In the genomic region with DNA sequence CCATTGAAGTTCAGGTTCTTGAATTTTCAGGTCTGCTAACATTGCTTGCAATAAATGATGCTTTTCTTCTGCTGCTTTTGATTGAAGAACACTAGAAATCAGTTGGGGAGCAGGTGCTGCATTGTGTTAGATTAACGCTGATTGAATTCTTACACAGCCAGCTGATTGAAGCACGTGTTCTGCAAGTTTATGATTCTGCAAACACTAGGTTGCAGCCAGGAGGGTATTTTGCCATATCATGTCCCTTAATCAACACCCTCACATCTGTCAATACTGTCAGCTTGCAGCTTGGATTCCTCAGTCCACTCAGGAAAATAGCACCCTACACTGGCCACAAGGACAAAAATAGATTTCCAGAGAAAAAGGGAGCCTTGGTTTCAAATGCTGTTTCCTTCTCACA, we compare ENCODE assay signal across 30 mouse cellular contexts.
DNase-seq lines count a peak whose midpoint lies in the region; ATAC-seq and TF ChIP-seq lines count a peak whose summit lies in the region.
"Had no signal": no experiment of that assay in that cellular context is flagged by ENCODE, and none has a peak within 500 bp of the region (broad histone marks: within the 10 kb centered on the region; RNA-seq: fewer than 3 reads in every experiment).

No protein-coding gene starts in this region.

- TF ChIP-seq CTCF in hindbrain, postnatal 0 days (IDR thresholded peaks at IDR 0.05; ENCODE audit: low read depth) = no peak

- H3K4me2 ChIP-seq in forebrain, embryonic 11.5 days (ENCODE audit: low read depth, low read length, severe bottlenecking) = no peak overlapping the region
- H3K4me2 ChIP-seq in midbrain, embryonic 13.5 days (replicated peaks) = no peak overlapping the region
- no peak overlapping the region for H3K4me2 ChIP-seq in midbrain, embryonic 11.5 days
- no peak overlapping the region for H3K4me2 ChIP-seq in forebrain, embryonic 14.5 days (ENCODE audit: low read length)
- no peak overlapping the region for H3K4me2 ChIP-seq in hindbrain, postnatal 0 days (ENCODE audit: low read depth, low read length)
- H3K4me2 ChIP-seq: embryonic facial prominence, embryonic 13.5 days; heart, embryonic 11.5 days; hindbrain, embryonic 15.5 days; limb, embryonic 12.5 days; liver, embryonic 11.5 days; neural tube, embryonic 12.5 days had no signal

- no peaks in the 10 kb centered on the region for H3K36me3 ChIP-seq in forebrain, embryonic 11.5 days (ENCODE audit: control insufficient read depth, insufficient read depth, low read length)
- no peaks in the 10 kb centered on the region for H3K36me3 ChIP-seq in forebrain, embryonic 10.5 days (replicated peaks)
- no peaks in the 10 kb centered on the region for H3K36me3 ChIP-seq in midbrain, embryonic 13.5 days
- H3K36me3 ChIP-seq in midbrain, embryonic 11.5 days (ENCODE audit: control insufficient read depth, insufficient read depth, low read length) = no peaks in the 10 kb centered on the region
- H3K36me3 ChIP-seq in forebrain, embryonic 14.5 days (ENCODE audit: control insufficient read depth, insufficient read depth, low read length) = no peaks in the 10 kb centered on the region
- H3K36me3 ChIP-seq in hindbrain, postnatal 0 days (ENCODE audit: insufficient read depth, low read length) = no peaks in the 10 kb centered on the region
- H3K36me3 ChIP-seq: embryonic facial prominence, embryonic 13.5 days; hindbrain, embryonic 15.5 days; limb, embryonic 12.5 days; neural tube, embryonic 12.5 days had no signal

- no peak overlapping the region for H3K9ac ChIP-seq in forebrain, embryonic 11.5 days (ENCODE audit: low read length)
- H3K9ac ChIP-seq in midbrain, embryonic 13.5 days (replicated peaks) = no peak overlapping the region
- no peak overlapping the region for H3K9ac ChIP-seq in midbrain, embryonic 11.5 days (ENCODE audit: low read length)
- H3K9ac ChIP-seq in forebrain, embryonic 14.5 days (ENCODE audit: low read length) = no peak overlapping the region
- H3K9ac ChIP-seq in hindbrain, postnatal 0 days (replicated peaks; ENCODE audit: low read length) = no peak overlapping the region
- H3K9ac ChIP-seq: embryonic facial prominence, embryonic 13.5 days; hindbrain, embryonic 15.5 days; limb, embryonic 12.5 days; liver, postnatal 0 days; neural tube, embryonic 12.5 days had no signal

- no peak overlapping the region for H3K4me3 ChIP-seq in forebrain, embryonic 11.5 days (ENCODE audit: low read depth, low read length)
- no peak overlapping the region for H3K4me3 ChIP-seq in forebrain, embryonic 10.5 days
- H3K4me3 ChIP-seq in midbrain, embryonic 13.5 days (replicated peaks) = no peak overlapping the region
- H3K4me3 ChIP-seq in midbrain, embryonic 11.5 days (ENCODE audit: low read depth, low read length) = no peak overlapping the region
- H3K4me3 ChIP-seq in forebrain, embryonic 14.5 days (ENCODE audit: low read depth, low read length) = no peak overlapping the region
- H3K4me3 ChIP-seq in hindbrain, postnatal 0 days (ENCODE audit: low read length) = no peak overlapping the region
- H3K4me3 ChIP-seq: embryonic facial prominence, embryonic 13.5 days; erythroblast, embryonic 14.5 days; hindbrain, embryonic 15.5 days; limb, embryonic 12.5 days; neural tube, embryonic 12.5 days had no signal

- no peak for DNase-seq in forebrain, embryonic 11.5 days (ENCODE audit: low spot score)
- DNase-seq in forebrain, embryonic 10.5 days (ENCODE audit: extremely low spot score, low spot score) = no peak
- no peak for DNase-seq in midbrain, embryonic 11.5 days (ENCODE audit: low spot score, missing footprints)
- DNase-seq in forebrain, embryonic 14.5 days (ENCODE audit: low spot score) = peak; percentile 73
- peak; percentile 3 for DNase-seq in hindbrain, postnatal 0 days (ENCODE audit: low spot score)
- DNase-seq in heart, postnatal 4 days = no peak
- no peak for DNase-seq in thymus, postnatal 14 days
- DNase-seq: adrenal gland, adult 8-10 months; cerebellum, adult 8-10 months; cerebellum, postnatal 36 days; embryo, embryonic 11 days; gastrocnemius, postnatal 10 days; heart, adult 11 months; kidney, adult 9 months; kidney, postnatal 14 days; liver, postnatal 0 days; right cerebral cortex, postnatal 4 days; thymus, adult 2 months had no signal

- H3K4me1 ChIP-seq in forebrain, embryonic 11.5 days (replicated peaks; ENCODE audit: control insufficient read depth, insufficient read depth, low read length) = peaks cover 2% of the 10 kb centered on the region; the same call in 1 of the 2 replicates
- H3K4me1 ChIP-seq in forebrain, embryonic 10.5 days = peaks cover 11% of the 10 kb centered on the region
- peaks cover 12% of the 10 kb centered on the region for H3K4me1 ChIP-seq in midbrain, embryonic 13.5 days (replicated peaks)
- no peaks in the 10 kb centered on the region for H3K4me1 ChIP-seq in midbrain, embryonic 11.5 days (ENCODE audit: control insufficient read depth, insufficient read depth, low read length)
- peaks cover 8% of the 10 kb centered on the region for H3K4me1 ChIP-seq in forebrain, embryonic 14.5 days (ENCODE audit: control insufficient read depth, insufficient read depth, low read length)
- H3K4me1 ChIP-seq in hindbrain, postnatal 0 days (ENCODE audit: insufficient read depth, low read length) = no peaks in the 10 kb centered on the region; the same call in 1 of the 2 replicates
- H3K4me1 ChIP-seq: embryonic facial prominence, embryonic 13.5 days; limb, embryonic 12.5 days had no signal

- 24% methylated on average over 2 of the region's 2 CpGs for WGBS in forebrain, embryonic 11.5 days
- WGBS in forebrain, embryonic 10.5 days = 62% methylated on average over 2 of the region's 2 CpGs
- WGBS in midbrain, embryonic 13.5 days = 34% methylated on average over 2 of the region's 2 CpGs
- 73% methylated on average over 2 of the region's 2 CpGs for WGBS in midbrain, embryonic 11.5 days
- WGBS in forebrain, embryonic 14.5 days = 10% methylated on average over 2 of the region's 2 CpGs
- 25% methylated on average over 2 of the region's 2 CpGs for WGBS in hindbrain, postnatal 0 days

- H3K27me3 ChIP-seq in forebrain, embryonic 11.5 days (ENCODE audit: control insufficient read depth, insufficient read depth, low read length) = no peaks in the 10 kb centered on the region
- no peaks in the 10 kb centered on the region for H3K27me3 ChIP-seq in forebrain, embryonic 10.5 days (ENCODE audit: poor library complexity, severe bottlenecking)
- H3K27me3 ChIP-seq in midbrain, embryonic 13.5 days = no peaks in the 10 kb centered on the region
- no peaks in the 10 kb centered on the region for H3K27me3 ChIP-seq in midbrain, embryonic 11.5 days (ENCODE audit: control insufficient read depth, insufficient read depth, low read length)
- no peaks in the 10 kb centered on the region for H3K27me3 ChIP-seq in forebrain, embryonic 14.5 days (replicated peaks; ENCODE audit: control insufficient read depth, insufficient read depth, low read length)
- no peaks in the 10 kb centered on the region for H3K27me3 ChIP-seq in hindbrain, postnatal 0 days (ENCODE audit: insufficient read depth, low read length)
- H3K27me3 ChIP-seq: embryonic facial prominence, embryonic 13.5 days; hindbrain, embryonic 15.5 days; neural tube, embryonic 12.5 days had no signal

- peak overlapping the region; percentile 53; the same call in 1 of the 2 replicates for H3K27ac ChIP-seq in forebrain, embryonic 11.5 days (ENCODE audit: low read depth, low read length)
- no peak overlapping the region for H3K27ac ChIP-seq in forebrain, embryonic 10.5 days
- no peak overlapping the region; the same call in 1 of the 2 replicates for H3K27ac ChIP-seq in midbrain, embryonic 13.5 days
- H3K27ac ChIP-seq in midbrain, embryonic 11.5 days (ENCODE audit: low read depth, low read length) = no peak overlapping the region
- H3K27ac ChIP-seq in forebrain, embryonic 14.5 days (ENCODE audit: low read depth, low read length) = peak overlapping the region; percentile 14; the same call in 1 of the 2 replicates
- no peak overlapping the region for H3K27ac ChIP-seq in hindbrain, postnatal 0 days
- H3K27ac ChIP-seq: embryonic facial prominence, embryonic 13.5 days; hindbrain, embryonic 15.5 days; limb, embryonic 12.5 days; neural tube, embryonic 12.5 days; stomach, postnatal 0 days had no signal

- no peaks in the 10 kb centered on the region for H3K9me3 ChIP-seq in forebrain, embryonic 11.5 days (ENCODE audit: control insufficient read depth, low read length)
- no peaks in the 10 kb centered on the region for H3K9me3 ChIP-seq in forebrain, embryonic 10.5 days
- H3K9me3 ChIP-seq in midbrain, embryonic 13.5 days = no peaks in the 10 kb centered on the region
- no peaks in the 10 kb centered on the region for H3K9me3 ChIP-seq in midbrain, embryonic 11.5 days (ENCODE audit: control insufficient read depth, low read length)
- no peaks in the 10 kb centered on the region for H3K9me3 ChIP-seq in forebrain, embryonic 14.5 days (replicated peaks; ENCODE audit: control insufficient read depth, low read length)
- H3K9me3 ChIP-seq in hindbrain, postnatal 0 days (ENCODE audit: low read length) = no peaks in the 10 kb centered on the region
- H3K9me3 ChIP-seq: embryonic facial prominence, embryonic 13.5 days; hindbrain, embryonic 15.5 days; limb, embryonic 12.5 days; neural tube, embryonic 12.5 days had no signal

- ATAC-seq in forebrain, embryonic 11.5 days (replicated peaks; ENCODE audit: low FRiP score) = peak; percentile 67
- 0 out of 2 replicates have a peak, but pooled peaks have one; percentile 65 for ATAC-seq in midbrain, embryonic 13.5 days
- ATAC-seq in midbrain, embryonic 11.5 days (ENCODE audit: low FRiP score) = no peak
- peak; percentile 71 for ATAC-seq in forebrain, embryonic 14.5 days
- no peak for ATAC-seq in hindbrain, postnatal 0 days
- ATAC-seq: activated CD4-positive, CD25-positive, alpha-beta regulatory T cell, adult 4 months; intestine, embryonic 16.5 days; liver, postnatal 0 days; lung, postnatal 0 days had no signal

Comparison
In these comparisons a context has a peak if more than half of its experiments do, and no peak if none do; other contexts are left out.
1. ATAC-seq: peak in forebrain, embryonic 11.5 days (single experiment), midbrain, embryonic 13.5 days (single experiment) and forebrain, embryonic 14.5 days (single experiment); none in midbrain, embryonic 11.5 days (single experiment) and hindbrain, postnatal 0 days (single experiment).
2. DNase-seq: peak in forebrain, embryonic 14.5 days (single experiment) and hindbrain, postnatal 0 days (single experiment); none in forebrain, embryonic 11.5 days (single experiment), forebrain, embryonic 10.5 days (single experiment), midbrain, embryonic 11.5 days (single experiment), heart, postnatal 4 days (single experiment) and thymus, postnatal 14 days (single experiment).
3. H3K27ac ChIP-seq: peak in forebrain, embryonic 11.5 days (single experiment) and forebrain, embryonic 14.5 days (single experiment); none in forebrain, embryonic 10.5 days (single experiment), midbrain, embryonic 13.5 days (single experiment), midbrain, embryonic 11.5 days (single experiment) and hindbrain, postnatal 0 days (single experiment).